ENCODE assay signal across 7 mouse cellular contexts in genomic region chr12:55124242-55124641, GRCm38 (mm10). TPM values are rescaled to one million over a fixed set of nuclear protein-coding genes. Genes with fewer than 3 reads are reported as not detected.
DNase-seq lines count a peak whose midpoint lies in the region; ATAC-seq and TF ChIP-seq lines count a peak whose summit lies in the region.
"Not testable (repeated sequence)": the region's sequence is repeated elsewhere in the genome, so short reads cannot be mapped to it uniquely, and the experiment has no call there.

TSS of gene Fam177a (plus strand) at chr12:55124469.

- not testable (repeated sequence) for H3K27me3 ChIP-seq in forebrain, postnatal 0 days (ENCODE audit: insufficient read depth, low read length); kidney, embryonic 14.5 days (ENCODE audit: control insufficient read depth, insufficient read depth, low read length); lung, embryonic 15.5 days; myocyte (ENCODE audit: control insufficient read depth, insufficient read depth, insufficient read length)

- H3K79me2 ChIP-seq in myocyte (ENCODE audit: control insufficient read depth, insufficient read depth) = not testable (repeated sequence)

- H3K27ac ChIP-seq in forebrain, postnatal 0 days (ENCODE audit: low read depth, low read length); kidney, embryonic 14.5 days (ENCODE audit: low read depth, low read length); lung, embryonic 15.5 days: not testable (repeated sequence)

- not testable (repeated sequence) for H3ac ChIP-seq in myocyte (ENCODE audit: control insufficient read depth, insufficient read length)

- intact Hi-C loops in heart, postnatal 25 days (cut with DNase I); left cerebral cortex, postnatal 4 days (cut with DNase I): not testable (repeated sequence)

- not testable (repeated sequence) for H3K36me3 ChIP-seq in forebrain, postnatal 0 days (ENCODE audit: insufficient read depth); kidney, embryonic 14.5 days (ENCODE audit: control insufficient read depth, insufficient read depth, low read length); lung, embryonic 15.5 days; myocyte (ENCODE audit: control insufficient read depth, insufficient read depth)

- TF ChIP-seq POLR2A in myocyte (IDR thresholded peaks at IDR 0.05; ENCODE audit: insufficient read length, low read depth) = not testable (repeated sequence)

- H3K4me1 ChIP-seq in forebrain, postnatal 0 days (ENCODE audit: insufficient read depth); kidney, embryonic 14.5 days (ENCODE audit: control insufficient read depth, insufficient read depth, low read length); lung, embryonic 15.5 days: not testable (repeated sequence)

- not testable (repeated sequence) for H3K9me3 ChIP-seq in forebrain, postnatal 0 days (ENCODE audit: low read length); kidney, embryonic 14.5 days (ENCODE audit: control insufficient read depth, low read length); lung, embryonic 15.5 days

- DNase-seq in forebrain, postnatal 0 days; heart, postnatal 25 days (ENCODE audit: low spot score); left cerebral cortex, postnatal 4 days: not testable (repeated sequence)

- WGBS in forebrain, postnatal 0 days = no CpG with 5 or more reads among the region's 40 CpGs
- WGBS in kidney, embryonic 14.5 days = no CpG with 5 or more reads among the region's 40 CpGs
- WGBS in lung, embryonic 15.5 days = no CpG with 5 or more reads among the region's 40 CpGs

- not testable (repeated sequence) for H3K9ac ChIP-seq in forebrain, postnatal 0 days; kidney, embryonic 14.5 days (ENCODE audit: low read depth, low read length); lung, embryonic 15.5 days

- not testable (repeated sequence) for H3K4me2 ChIP-seq in forebrain, postnatal 0 days (ENCODE audit: low read depth); kidney, embryonic 14.5 days (replicated peaks; ENCODE audit: low read depth, low read length); lung, embryonic 15.5 days; myocyte (ENCODE audit: low read depth)

- TF ChIP-seq CTCF in forebrain, postnatal 0 days (IDR thresholded peaks at IDR 0.05; ENCODE audit: low read depth) = not testable (repeated sequence)

- ATAC-seq in common myeloid progenitor, adult 5-6 weeks (replicated peaks; ENCODE audit: low read depth, poor library complexity, severe bottlenecking) = peak; percentile 86
- peak; percentile 99 for ATAC-seq in forebrain, postnatal 0 days
- ATAC-seq in kidney, embryonic 14.5 days (ENCODE audit: low FRiP score, low TSS enrichment) = peak; percentile 96
- ATAC-seq in lung, embryonic 15.5 days (ENCODE audit: borderline replicate concordance, extremely low read depth, low FRiP score, low TSS enrichment) = peak; percentile 99

- H3K4me3 ChIP-seq in forebrain, postnatal 0 days (ENCODE audit: low read depth, low read length); kidney, embryonic 14.5 days (ENCODE audit: low read length); lung, embryonic 15.5 days; myocyte: not testable (repeated sequence)

RNA-seq across cellular contexts. Expression of gene Fam177a, which starts in this region (rescaled TPM):
- 11.4 and 18.5 TPM in 2 replicates for total RNA-seq in common myeloid progenitor, adult 5-6 weeks (2017)
- 51.3 and 61.2 TPM in 2 replicates for total RNA-seq in forebrain, postnatal 0 days (2014; rRNA removed)
- 57.7 and 86.3 TPM in 2 replicates for polyA plus RNA-seq in forebrain, postnatal 0 days (2015; fragmentation: Nextera tagmentation; extraction: Ambion mirVana)
- 10 to 100 TPM; 10.1 to 13.9 TPM for total RNA-seq in heart, postnatal 25 days (2021)
- polyA plus RNA-seq in kidney, embryonic 14.5 days (2014; fragmentation: Nextera tagmentation; extraction: Ambion mirVana) = 10.0 and 14.5 TPM in 2 replicates
- total RNA-seq in left cerebral cortex, postnatal 4 days (2021) = 10 to 100 TPM; 32.6 to 47.0 TPM
- 17.2 and 26.4 TPM in 2 replicates for polyA plus RNA-seq in lung, embryonic 15.5 days (2015; fragmentation: Nextera tagmentation; extraction: Ambion mirVana)
- 17.5 TPM for polyA plus RNA-seq in myocyte (2012; fragmentation: generic; extraction: Trizol)
